Mouse (Mus musculus): Measurements from ENCODE around the gene Olfr1264. TPM values are rescaled to one million over a fixed set of nuclear protein-coding genes. Genes with fewer than 3 reads are reported as not detected.

Olfr1264 gene
- not detected in 2 replicates for polyA plus RNA-seq (2015; fragmentation: Nextera tagmentation; extraction: Ambion mirVana)

GRCm38 (mm10) chr2:90025477-90025876 is at the start of gene Olfr1264:
Gene Olfr1264 (minus strand): TSS chr2:90025577.

GRCm38 (mm10) chr2:90063494-90063893 is 38.1 kb upstream of the Olfr1264 start, which contains the start of gene Olfr140:
Gene Olfr140 (minus strand): TSS chr2:90063594.

DNA sequence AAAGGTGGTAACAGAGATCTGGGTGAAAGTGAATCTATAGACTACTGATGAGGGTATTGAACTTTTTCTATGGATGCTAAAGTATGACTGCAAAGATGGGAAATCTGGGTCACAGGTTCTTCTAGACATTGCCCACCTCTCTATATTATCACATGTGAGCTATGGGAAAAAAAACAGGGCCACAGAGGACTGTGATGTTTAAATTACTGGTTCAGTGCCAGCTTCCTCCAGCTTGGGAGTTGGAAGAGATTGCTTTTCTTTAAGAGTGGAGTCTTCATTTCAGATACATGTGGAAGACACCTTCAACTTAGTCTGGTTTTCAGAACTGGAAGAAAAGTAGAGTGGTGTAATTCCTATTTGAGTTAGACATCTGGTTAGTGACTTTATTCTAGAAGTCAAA is 9.7 kb upstream of the Olfr1264 start, which contains the start of gene Olfr1265:
TSS of gene Olfr1265 (plus strand) at position 301 of the 400 bp plus-strand sequence.

DNA sequence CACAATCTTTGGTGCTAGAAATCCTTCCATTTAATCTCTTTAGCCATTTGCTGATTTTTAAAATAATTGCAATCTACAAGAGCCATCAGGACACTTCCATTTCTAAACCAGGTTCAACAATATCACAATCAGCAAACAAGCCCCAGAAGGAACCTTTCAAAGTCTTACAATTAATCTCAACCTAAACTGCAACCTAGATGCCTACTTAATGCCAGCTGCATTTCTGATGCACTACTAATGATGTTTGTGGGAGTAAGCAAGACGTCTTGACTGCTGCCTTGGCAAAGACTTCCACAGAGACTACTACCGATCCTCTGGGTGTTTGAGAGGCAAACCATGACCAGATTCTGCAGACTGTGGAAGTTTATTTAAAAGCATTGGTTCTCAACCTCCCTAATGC is 13.5 kb downstream of the Olfr1264 start, which contains the start of gene Olfr1263:
TSS of gene Olfr1263 (plus strand) at position 301 of the 400 bp plus-strand sequence.

DNA sequence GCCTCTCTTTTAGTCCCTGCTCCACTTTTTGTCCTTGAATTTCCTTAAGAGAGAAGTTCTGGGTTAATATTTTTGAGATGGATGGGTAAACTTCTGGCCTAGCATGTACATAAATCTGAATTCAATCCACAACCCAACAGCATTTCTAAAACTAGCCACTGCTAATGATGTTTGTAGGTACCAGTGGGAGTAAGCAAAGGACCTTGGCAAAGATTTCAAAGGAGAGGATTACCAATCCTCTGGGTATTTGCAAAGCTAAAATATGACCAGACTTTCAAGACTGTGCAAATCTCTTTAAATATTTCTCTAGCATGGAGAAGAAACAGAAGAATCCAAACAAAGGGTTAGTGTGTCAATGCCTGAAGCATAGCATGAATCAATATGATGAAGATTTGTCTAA is 25.5 kb downstream of the Olfr1264 start, which contains the start of gene Olfr1262:
TSS of gene Olfr1262 (plus strand) at position 301 of the 400 bp plus-strand sequence.

GRCm38 (mm10) chr2:89990921-89991320 is 34.5 kb downstream of the Olfr1264 start, which contains the start of gene Olfr1261:
Gene Olfr1261 (plus strand): TSS chr2:89991221.

DNA sequence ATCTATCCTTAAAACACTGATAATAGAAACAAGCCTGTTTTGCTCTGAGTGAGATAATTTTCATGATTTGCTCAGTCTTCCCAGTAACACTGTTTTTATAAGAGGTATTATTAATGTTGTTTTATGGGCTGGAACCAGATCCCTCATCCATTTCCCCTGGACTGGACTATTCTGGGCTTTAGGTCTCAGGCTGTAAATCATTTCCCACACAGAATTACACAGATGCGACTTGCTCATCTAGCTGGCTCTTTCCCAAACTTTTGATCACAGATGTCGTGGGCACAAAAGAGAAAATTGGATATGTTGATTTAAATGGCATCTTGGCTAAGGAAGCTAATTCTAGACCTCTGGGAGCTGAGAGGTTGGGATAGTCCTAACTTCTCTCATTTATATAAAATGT is 51.2 kb downstream of the Olfr1264 start, which contains the start of gene Olfr1260:
TSS of gene Olfr1260 (plus strand) at position 157 of the 400 bp plus-strand sequence.

Other genes starting within 250 kb of the Olfr1264 start
- not detected in 2 replicates for gene Olfr1254, start 232.0 kb downstream of the Olfr1264 start, polyA plus RNA-seq (2015; fragmentation: Nextera tagmentation; extraction: Ambion mirVana)
- not detected in 2 replicates for gene Olfr1255, start 213.5 kb downstream of the Olfr1264 start, polyA plus RNA-seq (2015; fragmentation: Nextera tagmentation; extraction: Ambion mirVana)
- gene Olfr1256, start 184.0 kb downstream of the Olfr1264 start, polyA plus RNA-seq (2015; fragmentation: Nextera tagmentation; extraction: Ambion mirVana), result not detected in 2 replicates
- gene Olfr48, start 177.4 kb downstream of the Olfr1264 start, polyA plus RNA-seq (2015; fragmentation: Nextera tagmentation; extraction: Ambion mirVana), result 0.13 TPM in 1 of 2 replicates, not detected in the other
- gene Olfr1257, start 147.1 kb downstream of the Olfr1264 start, polyA plus RNA-seq (2015; fragmentation: Nextera tagmentation; extraction: Ambion mirVana), result not detected in 2 replicates
- gene Olfr1258, start 98.3 kb downstream of the Olfr1264 start, polyA plus RNA-seq (2015; fragmentation: Nextera tagmentation; extraction: Ambion mirVana), result not detected in 2 replicates
- gene Olfr1259, start 76.9 kb downstream of the Olfr1264 start, polyA plus RNA-seq (2015; fragmentation: Nextera tagmentation; extraction: Ambion mirVana), result not detected in 2 replicates
- not detected in 2 replicates for gene Olfr1260, start 51.2 kb downstream of the Olfr1264 start, polyA plus RNA-seq (2015; fragmentation: Nextera tagmentation; extraction: Ambion mirVana)
- gene Olfr1261, start 34.4 kb downstream of the Olfr1264 start, polyA plus RNA-seq (2015; fragmentation: Nextera tagmentation; extraction: Ambion mirVana), result not detected in 2 replicates
- not detected in 2 replicates for gene Olfr1262, start 25.4 kb downstream of the Olfr1264 start, polyA plus RNA-seq (2015; fragmentation: Nextera tagmentation; extraction: Ambion mirVana)
- gene Olfr1263, start 13.4 kb downstream of the Olfr1264 start, polyA plus RNA-seq (2015; fragmentation: Nextera tagmentation; extraction: Ambion mirVana), result not detected in 2 replicates
- not detected in 2 replicates for gene Olfr1265, start 9.8 kb upstream of the Olfr1264 start, polyA plus RNA-seq (2015; fragmentation: Nextera tagmentation; extraction: Ambion mirVana)
- gene Olfr140, start 38.0 kb upstream of the Olfr1264 start, polyA plus RNA-seq (2015; fragmentation: Nextera tagmentation; extraction: Ambion mirVana), result not detected in 2 replicates
- not detected in 2 replicates for gene Olfr1269, start 95.8 kb upstream of the Olfr1264 start, polyA plus RNA-seq (2015; fragmentation: Nextera tagmentation; extraction: Ambion mirVana)
- not detected in 2 replicates for gene Olfr32, start 116.7 kb upstream of the Olfr1264 start, polyA plus RNA-seq (2015; fragmentation: Nextera tagmentation; extraction: Ambion mirVana)
- gene Olfr1270, start 127.5 kb upstream of the Olfr1264 start, polyA plus RNA-seq (2015; fragmentation: Nextera tagmentation; extraction: Ambion mirVana), result not detected in 2 replicates
- not detected in 2 replicates for gene Olfr1506, start 198.9 kb upstream of the Olfr1264 start, polyA plus RNA-seq (2015; fragmentation: Nextera tagmentation; extraction: Ambion mirVana)
- not detected in 2 replicates for gene Olfr142, start 232.0 kb upstream of the Olfr1264 start, polyA plus RNA-seq (2015; fragmentation: Nextera tagmentation; extraction: Ambion mirVana)
- gene Olfr1271, start 245.5 kb upstream of the Olfr1264 start, polyA plus RNA-seq (2015; fragmentation: Nextera tagmentation; extraction: Ambion mirVana), result not detected in 2 replicates

Measured in neural tube, postnatal 0 days (tissue).